Mouse (Mus musculus): ENCODE results near the gene Aldh18a1. TPM values are rescaled to one million over a fixed set of nuclear protein-coding genes. Genes with fewer than 3 reads are reported as not detected.
"Not testable (repeated sequence)": the region's sequence is repeated elsewhere in the genome, so short reads cannot be mapped to it uniquely, and the experiment has no call there.

Gene Aldh18a1
- total RNA-seq, 2 experiments from 2014 or later: 21.2 to 22.3 TPM

- no peak overlapping the region for H3K4me3 ChIP-seq
- no peak for DNase-seq (ENCODE audit: low spot score in 2 of 2)
- no peak overlapping the region for H3K27ac ChIP-seq
- TF ChIP-seq CTCF (conservative IDR thresholded peaks at IDR 0.05): no peak
Measured at GRCm38 (mm10) chr19:40567616-40568015, 20.6 kb downstream of the Aldh18a1 start.

GRCm38 (mm10) chr19:40563880-40564645, 24.2 kb downstream of the Aldh18a1 start:
- no peak for DNase-seq (ENCODE audit: low spot score in 2 of 2)
- TF ChIP-seq CTCF (conservative IDR thresholded peaks at IDR 0.05): no peak
- H3K4me3 ChIP-seq: no peak overlapping the region
- no peak overlapping the region for H3K27ac ChIP-seq

- not testable (repeated sequence) for H3K4me3 ChIP-seq; DNase-seq (ENCODE audit: low spot score in 2 of 2); H3K27ac ChIP-seq
Measured at GRCm38 (mm10) chr19:40561521-40561920, 26.7 kb downstream of the Aldh18a1 start.

- DNase-seq (ENCODE audit: low spot score in 2 of 2): no peak
- TF ChIP-seq CTCF (conservative IDR thresholded peaks at IDR 0.05): no peak
- Histone ChIP-seq H3K27ac (no peak overlapping the region), H3K4me3 (no peak overlapping the region)
Measured at GRCm38 (mm10) chr19:40556029-40556428, 32.2 kb downstream of the Aldh18a1 start.

- Histone ChIP-seq H3K27ac (no peak overlapping the region), H3K4me3 (no peak overlapping the region)
- TF ChIP-seq CTCF (conservative IDR thresholded peaks at IDR 0.05): no peak
- no peak for DNase-seq (ENCODE audit: low spot score in 2 of 2)
Measured at GRCm38 (mm10) chr19:40555136-40555535, 33.1 kb downstream of the Aldh18a1 start.

GRCm38 (mm10) chr19:40554343-40554742, 33.9 kb downstream of the Aldh18a1 start:
- no peak for DNase-seq (ENCODE audit: low spot score in 2 of 2)
- TF ChIP-seq CTCF (conservative IDR thresholded peaks at IDR 0.05): no peak
- Histone ChIP-seq H3K4me3 (no peak overlapping the region), H3K27ac (no peak overlapping the region)

GRCm38 (mm10) chr19:40553849-40554248, 34.4 kb downstream of the Aldh18a1 start:
- TF ChIP-seq CTCF (conservative IDR thresholded peaks at IDR 0.05): no peak
- no peak for DNase-seq (ENCODE audit: low spot score in 2 of 2)
- H3K27ac ChIP-seq: no peak overlapping the region
- H3K4me3 ChIP-seq: no peak overlapping the region

- no peak for DNase-seq (ENCODE audit: low spot score in 2 of 2)
- no peak for TF ChIP-seq CTCF (conservative IDR thresholded peaks at IDR 0.05)
- Histone ChIP-seq H3K4me3 (no peak overlapping the region), H3K27ac (no peak overlapping the region)
Measured at GRCm38 (mm10) chr19:40553014-40553789, 35.1 kb downstream of the Aldh18a1 start.

- Histone ChIP-seq H3K4me3 (no peak overlapping the region), H3K27ac (no peak overlapping the region)
- no peak for DNase-seq (ENCODE audit: low spot score in 2 of 2)
- TF ChIP-seq CTCF (conservative IDR thresholded peaks at IDR 0.05): no peak
Measured at GRCm38 (mm10) chr19:40549516-40550135, 38.6 kb downstream of the Aldh18a1 start.

- no peak overlapping the region for H3K27ac ChIP-seq
- DNase-seq (ENCODE audit: low spot score in 2 of 2): no peak
- no peak overlapping the region for H3K4me3 ChIP-seq
- 0 out of 2 replicates have a peak, but pooled peaks have one; percentile 6 for TF ChIP-seq CTCF (conservative IDR thresholded peaks at IDR 0.05)
Measured at GRCm38 (mm10) chr19:40548796-40549515, 39.3 kb downstream of the Aldh18a1 start.

- H3K27ac ChIP-seq: no peak overlapping the region
- no peak overlapping the region for H3K4me3 ChIP-seq
- TF ChIP-seq CTCF (conservative IDR thresholded peaks at IDR 0.05): no peak
- DNase-seq (ENCODE audit: low spot score in 2 of 2): no peak
Measured at GRCm38 (mm10) chr19:40548386-40548785, 39.9 kb downstream of the Aldh18a1 start.

- TF ChIP-seq CTCF (conservative IDR thresholded peaks at IDR 0.05): peak; percentile 97
- peak; percentile 66 to 75 for DNase-seq (ENCODE audit: low spot score in 2 of 2)
- H3K27ac ChIP-seq: no peak overlapping the region
Measured at GRCm38 (mm10) chr19:40544856-40545255, 43.4 kb downstream of the Aldh18a1 start.

GRCm38 (mm10) chr19:40542776-40543175, 45.5 kb downstream of the Aldh18a1 start:
- TF ChIP-seq CTCF (conservative IDR thresholded peaks at IDR 0.05): no peak
- H3K4me3 ChIP-seq: no peak overlapping the region
- no peak overlapping the region for H3K27ac ChIP-seq
- no peak for DNase-seq (ENCODE audit: low spot score in 2 of 2)

More at GRCm38 (mm10) chr19:40544856-40545255, 43.4 kb downstream of the Aldh18a1 start:
- H3K4me3 ChIP-seq: no peak overlapping the region
